Mouse (Mus musculus): Measurements from ENCODE around the gene Nfkbie.

GRCm38 (mm10) chr17:45582188-45582587, 26.7 kb downstream of the Nfkbie start:
- no peak for TF ChIP-seq POLR2A (IDR thresholded peaks at IDR 0.05; ENCODE audit: low read depth, low read length)
- TF ChIP-seq CTCF (IDR thresholded peaks at IDR 0.05; ENCODE audit: borderline replicate concordance, insufficient read depth, low read length), result no peak

Measured in embryonic fibroblast, embryonic 13.5 days (primary cell).